Mouse (Mus musculus): ENCODE measurements around the gene Fgf15.

GRCm38 (mm10) chr7:144941242-144941831 is 45.0 kb downstream of the Fgf15 start:
- TF ChIP-seq POLR2A (IDR thresholded peaks at IDR 0.05; ENCODE audit: low read depth, low read length) (no peak; the same call in 1 of the 2 replicates), CTCF (IDR thresholded peaks at IDR 0.05; ENCODE audit: borderline replicate concordance, insufficient read depth, low read length) (no peak)
